Mouse (Mus musculus) heart, adult 8-10 months (tissue): ENCODE measurements around the gene Tmem231. TPM values are rescaled to one million over a fixed set of nuclear protein-coding genes. Genes with fewer than 3 reads are reported as not detected.

ENCODE experiments used
- DNase-seq: peaks from one replicate; pipeline ENCODE4 v3.0.0; 2022; ENCODE audit warnings: low spot score
- total RNA-seq, 4 experiments: library from RNA; stranded (reverse); gene quantifications; 2 replicates each; pipeline ENCODE4 v1.2.4; 2022

Gene Tmem231
- total RNA-seq, 4 experiments from 2014 or later: 2.1 to 2.7 (median 2.4) TPM

DNA sequence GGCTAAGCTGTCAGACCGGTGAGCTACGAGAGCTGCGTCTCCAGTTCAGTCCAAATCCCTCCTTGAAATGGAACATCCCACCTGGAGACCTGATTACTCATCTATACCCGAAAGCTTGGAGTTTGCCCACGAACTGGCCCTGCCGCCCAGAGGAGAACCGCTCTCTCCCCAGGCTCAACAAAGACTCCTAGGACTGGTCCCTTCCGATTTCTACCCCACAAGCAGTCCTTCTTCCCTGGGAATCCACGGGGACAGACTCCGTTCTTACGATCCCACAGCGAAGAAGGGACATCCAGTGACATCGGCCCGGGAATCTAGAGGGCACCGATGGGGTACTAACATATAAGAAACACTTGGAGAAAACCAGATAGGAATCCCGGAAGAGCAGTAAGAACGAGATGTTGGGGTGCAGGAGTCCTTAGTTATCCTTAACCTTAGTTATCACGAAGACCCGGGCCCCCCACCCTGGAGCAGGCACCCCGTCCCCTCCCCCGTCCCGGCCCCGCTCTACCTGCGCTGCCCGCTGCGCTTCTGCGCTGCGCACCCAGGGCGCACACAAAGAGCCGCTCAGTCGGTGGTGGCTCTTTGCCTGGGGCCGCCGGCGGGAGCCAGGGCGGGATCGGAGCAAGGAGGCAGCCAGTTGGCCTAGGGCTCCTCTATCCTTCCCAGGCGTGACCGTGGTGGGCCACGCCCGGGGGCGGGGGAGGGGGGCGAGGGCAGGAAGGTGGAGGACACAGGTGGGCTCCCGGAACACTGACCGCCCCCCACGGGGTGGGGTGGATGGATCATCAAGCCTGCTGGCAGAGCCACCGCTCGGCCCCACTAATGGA is 23.8 kb downstream of the Tmem231 start, which contains the start of gene Chst5:
Chst5 (minus strand) TSS at position 827 of the 830 bp plus-strand sequence.
- DNase-seq: no peak

GRCm38 (mm10) chr8:111905500-111906121 is 28.1 kb downstream of the Tmem231 start:
- DNase-seq: no peak

DNA sequence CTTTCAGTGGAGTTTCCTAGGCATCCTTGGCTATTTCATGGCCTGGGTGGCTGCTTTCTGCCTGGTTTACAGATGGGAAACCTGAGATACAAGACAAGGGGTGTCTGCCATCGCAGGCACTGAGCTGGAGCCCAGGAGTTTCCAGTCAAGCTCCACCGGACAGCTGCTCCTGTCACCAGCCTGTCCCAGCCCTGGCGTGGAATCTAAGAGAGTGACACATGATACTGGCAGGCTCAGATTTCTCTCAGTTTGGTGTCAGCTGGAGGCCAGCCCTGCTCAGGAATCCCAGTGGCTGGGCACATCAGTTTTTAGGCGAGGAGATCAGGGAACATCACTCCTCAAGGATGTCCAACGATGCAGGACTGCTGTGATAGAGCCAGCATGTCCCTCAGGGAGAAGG is 31.6 kb downstream of the Tmem231 start:
- DNase-seq: peak; percentile 29

GRCm38 (mm10) chr8:111898586-111898985 is 35.1 kb downstream of the Tmem231 start:
- DNase-seq: no peak

DNA sequence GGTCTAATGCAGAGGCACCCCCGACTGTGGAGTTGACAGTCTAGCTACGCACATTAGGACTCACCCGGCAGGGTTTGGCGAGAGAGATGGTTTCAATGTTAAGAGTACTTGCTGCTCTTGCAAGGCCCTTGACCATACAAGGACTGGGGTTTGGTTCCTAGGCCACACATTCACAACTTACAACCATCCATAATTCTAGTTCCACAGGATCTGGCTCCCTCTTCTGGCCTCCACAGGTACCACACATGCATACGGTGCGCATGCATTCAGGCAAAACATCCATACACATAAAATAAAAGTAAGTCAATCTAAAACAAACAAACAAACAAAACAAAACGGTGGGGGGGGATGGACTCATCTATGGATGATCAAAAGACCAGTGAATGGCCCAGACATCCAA is 38.7 kb downstream of the Tmem231 start:
- no peak for DNase-seq

- no peak for DNase-seq
These were observed 41.1 kb downstream of the Tmem231 start for GRCm38 (mm10) chr8:111892615-111893014.

GRCm38 (mm10) chr8:111891983-111892382 is 41.7 kb downstream of the Tmem231 start:
- DNase-seq: no peak

DNA sequence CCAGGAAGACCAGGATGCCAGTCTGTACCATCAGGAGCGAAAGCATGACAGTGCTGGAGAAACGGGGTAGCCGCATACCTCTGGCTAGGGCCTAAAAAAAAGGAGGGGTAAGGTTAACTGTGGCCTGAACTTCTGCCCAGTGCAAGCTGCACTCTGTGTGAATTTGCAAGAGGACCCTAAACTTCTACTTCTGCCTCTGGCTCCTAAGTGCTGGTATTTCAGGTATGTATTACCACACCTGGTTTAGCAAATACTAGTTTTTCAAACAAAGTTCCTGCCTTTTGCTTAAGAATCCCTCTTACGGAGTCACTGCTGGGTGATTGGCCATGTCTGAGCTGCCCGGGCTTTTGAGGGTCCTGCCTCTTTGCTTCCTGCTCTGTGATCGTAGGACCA is 42.8 kb downstream of the Tmem231 start:
- no peak for DNase-seq

GRCm38 (mm10) chr8:111889931-111890910 is 43.5 kb downstream of the Tmem231 start:
- no peak for DNase-seq

GRCm38 (mm10) chr8:111888091-111888650 is 45.5 kb downstream of the Tmem231 start:
- no peak for DNase-seq

GRCm38 (mm10) chr8:111887479-111887878 is 46.2 kb downstream of the Tmem231 start:
- DNase-seq: no peak

DNA sequence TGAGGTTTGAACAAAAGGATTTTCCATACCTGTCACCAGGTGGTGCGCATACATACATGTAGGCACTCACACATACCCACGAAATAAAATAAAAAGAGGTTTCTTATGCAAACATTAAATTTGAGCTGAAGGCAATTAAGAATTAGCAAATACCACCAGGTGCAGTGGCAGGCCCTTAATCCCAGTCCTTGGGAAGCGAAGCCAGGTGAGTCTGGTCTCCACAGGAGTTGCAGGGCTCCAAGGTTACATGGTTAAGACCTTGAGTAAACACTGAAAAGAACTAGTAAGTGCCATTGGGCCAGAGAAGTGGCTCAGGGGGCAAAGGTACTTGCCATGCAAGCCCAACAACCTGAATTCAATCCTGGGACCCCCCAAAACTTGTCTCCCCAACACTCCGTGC is 50.1 kb downstream of the Tmem231 start:
- DNase-seq: no peak

- peak; percentile 31 for DNase-seq
These were observed 52.1 kb downstream of the Tmem231 start for GRCm38 (mm10) chr8:111881591-111881990.

DNA sequence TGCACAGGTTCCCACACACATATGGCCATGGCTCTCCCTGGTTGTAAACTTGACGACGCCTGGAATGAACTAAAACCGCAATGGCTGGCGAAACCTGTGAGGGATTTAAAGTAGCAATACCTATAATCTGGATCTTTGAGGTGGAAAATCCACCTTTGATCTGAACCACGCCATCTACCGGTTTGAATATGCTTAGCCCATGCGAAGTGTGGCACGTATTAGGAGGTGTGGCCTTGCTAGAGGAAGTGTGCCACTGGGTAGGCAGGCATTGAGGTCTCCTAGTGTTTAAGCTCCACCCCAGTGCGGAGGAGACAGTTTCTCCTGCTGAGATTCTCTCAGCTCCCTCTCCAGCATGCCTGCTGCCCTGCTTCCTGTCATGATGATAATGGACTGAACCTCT is 56.0 kb downstream of the Tmem231 start:
- DNase-seq: no peak

DNA sequence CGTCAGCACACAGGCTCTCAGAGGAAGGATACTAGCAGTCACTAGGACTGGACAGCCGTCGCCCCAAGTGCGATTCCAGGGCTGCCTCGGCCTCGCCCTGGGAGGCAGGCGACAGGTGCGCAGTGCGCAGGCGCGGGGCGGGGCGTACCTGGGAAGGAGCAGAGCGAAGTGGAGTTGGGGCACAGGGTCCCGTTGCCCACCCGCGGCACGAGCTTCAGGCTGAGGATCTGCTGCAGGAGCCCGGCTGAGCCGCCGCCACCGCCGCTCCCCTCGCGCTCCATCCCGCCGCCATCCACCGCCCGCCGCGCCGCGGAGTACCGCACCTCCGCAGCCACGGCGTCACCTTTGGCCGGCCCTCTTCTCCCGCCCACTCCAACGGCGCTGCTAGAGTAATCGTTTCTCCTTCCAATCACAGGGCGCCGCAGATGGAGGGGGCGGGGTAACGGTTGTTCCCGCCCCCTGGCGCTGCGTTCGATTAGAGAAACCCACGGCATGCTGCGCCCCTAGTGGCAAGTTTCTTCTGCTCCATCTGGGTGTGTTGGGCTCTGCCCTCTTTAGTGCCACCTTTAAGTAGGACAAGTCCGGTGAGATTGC is 57.2 kb downstream of the Tmem231 start, which contains the start of gene Tmem170:
Tmem170 (minus strand) TSS at position 396 of the 594 bp plus-strand sequence.
- DNase-seq: peak; percentile 96

DNA sequence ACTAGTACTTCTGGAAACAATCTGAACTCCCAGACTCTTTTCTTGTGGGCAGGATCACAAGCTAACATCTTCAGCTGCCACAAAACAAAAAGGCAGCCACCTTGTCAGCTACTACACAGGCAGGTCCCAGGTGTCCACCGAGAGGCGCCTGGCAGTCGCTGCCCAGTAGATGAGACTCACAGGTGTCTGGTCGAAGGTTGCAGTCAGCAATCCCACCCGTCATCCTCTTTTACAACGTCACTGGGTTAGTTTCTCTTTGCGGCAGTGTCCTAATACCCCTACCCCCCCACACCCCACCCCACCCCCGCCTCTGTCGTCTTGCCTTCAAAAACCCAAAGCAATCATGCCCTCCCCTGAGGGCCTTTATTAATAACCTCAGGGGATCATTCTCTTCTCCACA is 57.9 kb downstream of the Tmem231 start:
- DNase-seq: no peak

DNA sequence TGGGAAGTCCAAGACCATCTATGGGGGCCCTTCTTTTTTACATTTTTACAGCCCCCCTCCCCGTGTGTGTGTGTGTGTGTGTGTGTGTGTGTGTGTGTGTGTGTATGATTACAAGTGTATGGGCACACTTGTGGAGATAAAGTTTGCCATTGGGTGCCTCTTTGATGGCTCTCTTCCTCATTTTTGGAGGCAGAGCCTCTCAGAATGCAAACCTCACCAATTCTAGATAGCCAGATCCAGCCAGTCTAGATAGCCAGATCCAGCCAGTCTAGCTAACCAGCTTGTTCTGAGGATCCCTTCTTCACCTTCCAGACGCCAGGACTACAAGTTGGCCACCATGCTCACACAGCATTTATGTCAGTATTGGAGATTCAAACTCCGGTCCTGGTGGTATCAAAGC is 62.4 kb downstream of the Tmem231 start:
- DNase-seq: no peak

GRCm38 (mm10) chr8:111870379-111870778 is 63.3 kb downstream of the Tmem231 start:
- DNase-seq: no peak

DNA sequence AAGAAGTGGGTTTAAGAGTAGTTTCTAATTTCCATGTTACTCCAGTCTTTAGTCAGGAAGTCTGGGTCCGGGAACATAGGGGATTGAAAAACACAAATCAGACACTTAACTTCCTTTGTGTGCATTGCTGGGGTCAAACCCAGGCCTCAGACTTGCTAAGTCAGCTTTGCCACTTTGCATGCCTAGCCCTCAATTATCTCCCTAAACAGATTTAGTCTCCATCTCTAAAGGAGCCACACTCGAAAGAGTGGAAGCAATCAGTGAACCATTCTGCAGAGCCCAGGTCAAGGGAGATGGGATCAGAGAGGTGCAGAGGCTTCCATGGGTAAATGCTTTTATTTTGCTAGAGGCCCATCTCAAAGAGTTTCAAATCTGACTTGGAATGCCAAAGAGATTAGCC is 65.0 kb downstream of the Tmem231 start:
- no peak for DNase-seq

GRCm38 (mm10) chr8:111865857-111866256 is 67.8 kb downstream of the Tmem231 start:
- DNase-seq: no peak
